Mouse (Mus musculus) erythroblast, embryonic 14.5 days (primary cell): ENCODE data around the gene Ero1lb.

Experiments
- GATA1 ChIP-seq: IDR thresholded peaks from 2 replicates; pipeline ENCODE4 v1.6.1; 2012; ENCODE audit warnings: low read length, inconsistent platforms, mixed read lengths
- TAL1 ChIP-seq: IDR thresholded peaks from 3 replicates; pipeline ENCODE4 v1.6.1; 2012; ENCODE audit warnings: low read length, inconsistent platforms, mixed read lengths

- TF ChIP-seq TAL1 (no peak), GATA1 (no peak)
These were observed 25.6 kb upstream of the Ero1lb start for GRCm38 (mm10) chr13:12540119-12540518.
